Comparison of ENCODE assay signal across 8 mouse cellular contexts in the genomic region with DNA sequence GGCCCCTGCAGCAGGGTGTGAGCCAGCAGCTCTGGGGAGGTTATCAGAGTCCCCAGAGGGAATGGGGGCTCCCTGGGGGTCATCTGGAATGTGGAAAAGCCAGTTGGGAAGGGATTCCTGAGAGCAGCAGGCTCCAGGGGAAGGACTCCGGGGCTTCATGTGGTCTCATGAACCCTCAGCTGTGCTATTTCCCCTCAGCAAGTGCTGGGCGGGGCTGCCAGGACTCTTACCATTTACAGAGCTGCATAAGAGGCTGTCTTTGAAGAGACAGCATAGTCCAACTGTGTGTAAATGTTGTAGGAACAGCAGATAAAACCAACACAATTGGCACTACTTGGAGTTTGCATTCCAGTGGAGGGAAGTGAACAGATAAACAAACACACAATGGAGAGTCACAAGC.
DNase-seq lines count a peak whose midpoint lies in the region; ATAC-seq and TF ChIP-seq lines count a peak whose summit lies in the region.
"Had no signal": no experiment of that assay in that cellular context is flagged by ENCODE, and none has a peak within 500 bp of the region (broad histone marks: within the 10 kb centered on the region; RNA-seq: fewer than 3 reads in every experiment).

No protein-coding gene starts in this region.

- no peak for DNase-seq in liver, postnatal 0 days
- DNase-seq in heart, embryonic 10.5 days (ENCODE audit: low spot score), result no peak
- DNase-seq in heart, postnatal 4 days, result peak; percentile 54
- DNase-seq in lung, postnatal 25 days (ENCODE audit: low spot score), result peak; percentile 66
- DNase-seq in c-Kit-positive CD71-positive TER-119-positive erythroid progenitor cells, embryonic 14.5 days (ENCODE audit: low spot score), result no peak
- DNase-seq in urinary bladder, adult 2 months (ENCODE audit: low spot score), result no peak
- DNase-seq: layer of hippocampus, postnatal 36 days had no signal

- TF ChIP-seq CTCF in liver, postnatal 0 days (IDR thresholded peaks at IDR 0.05; ENCODE audit: low read depth), result no peak

- no peak overlapping the region for H3K4me2 ChIP-seq in liver, postnatal 0 days (ENCODE audit: low read depth, low read length)
- no peak overlapping the region for H3K4me2 ChIP-seq in liver, embryonic 12.5 days

- H3K4me3 ChIP-seq in liver, postnatal 0 days (ENCODE audit: low read depth, low read length), result no peak overlapping the region
- H3K4me3 ChIP-seq in liver, embryonic 12.5 days, result no peak overlapping the region
- 0 out of 2 replicates have a peak overlapping the region, but pooled peaks have one; percentile 3 for H3K4me3 ChIP-seq in heart, embryonic 10.5 days

- no peak for TF ChIP-seq EP300 in liver, postnatal 0 days (IDR thresholded peaks at IDR 0.05; ENCODE audit: low read depth)

- no peaks in the 10 kb centered on the region for H3K4me1 ChIP-seq in liver, postnatal 0 days (ENCODE audit: insufficient read depth)
- peaks cover 8% of the 10 kb centered on the region for H3K4me1 ChIP-seq in liver, embryonic 12.5 days
- peaks cover 35% of the 10 kb centered on the region for H3K4me1 ChIP-seq in heart, embryonic 10.5 days

- H3K9me3 ChIP-seq in liver, postnatal 0 days (ENCODE audit: low read length), result no peaks in the 10 kb centered on the region
- no peaks in the 10 kb centered on the region for H3K9me3 ChIP-seq in liver, embryonic 12.5 days (replicated peaks)
- no peaks in the 10 kb centered on the region for H3K9me3 ChIP-seq in heart, embryonic 10.5 days

- no peaks in the 10 kb centered on the region for H3K27me3 ChIP-seq in liver, postnatal 0 days (ENCODE audit: insufficient read depth, low read length)
- H3K27me3 ChIP-seq in liver, embryonic 12.5 days (replicated peaks), result no peaks in the 10 kb centered on the region
- no peaks in the 10 kb centered on the region for H3K27me3 ChIP-seq in heart, embryonic 10.5 days (ENCODE audit: insufficient read depth, poor library complexity, severe bottlenecking)

- H3K9ac ChIP-seq in liver, postnatal 0 days (replicated peaks), result no peak overlapping the region
- no peak overlapping the region for H3K9ac ChIP-seq in liver, embryonic 12.5 days

- H3K27ac ChIP-seq in liver, postnatal 0 days (ENCODE audit: low read depth), result peak overlapping the region; percentile 56; the same call in 1 of the 2 replicates
- H3K27ac ChIP-seq in liver, embryonic 12.5 days, result no peak overlapping the region
- peak overlapping the region; percentile 81 for H3K27ac ChIP-seq in heart, embryonic 10.5 days

- ATAC-seq in liver, postnatal 0 days, result no peak
- no peak for ATAC-seq in liver, embryonic 12.5 days

- WGBS in liver, postnatal 0 days (ENCODE audit: insufficient replicate concordance), result 25% methylated on average over 2 of the region's 2 CpGs
- WGBS in liver, embryonic 12.5 days (ENCODE audit: insufficient replicate concordance), result 14% methylated on average over 2 of the region's 2 CpGs
- 9% methylated on average over 2 of the region's 2 CpGs for WGBS in heart, embryonic 10.5 days

- no peaks in the 10 kb centered on the region for H3K36me3 ChIP-seq in liver, postnatal 0 days (replicated peaks; ENCODE audit: insufficient read depth, low read length)
- no peaks in the 10 kb centered on the region for H3K36me3 ChIP-seq in liver, embryonic 12.5 days
- no peaks in the 10 kb centered on the region for H3K36me3 ChIP-seq in heart, embryonic 10.5 days

Comparison
In these comparisons a context has a peak if more than half of its experiments do, and no peak if none do; other contexts are left out.
1. DNase-seq: peak in heart, postnatal 4 days (single experiment) and lung, postnatal 25 days (single experiment); none in liver, postnatal 0 days (single experiment), heart, embryonic 10.5 days (single experiment), c-Kit-positive CD71-positive TER-119-positive erythroid progenitor cells, embryonic 14.5 days (single experiment) and urinary bladder, adult 2 months (single experiment).